Mouse (Mus musculus) A20 (cell line): ENCODE measurements around the gene Aqp6.

ENCODE experiments used
- DNase-seq: peaks from one replicate; pipeline ENCODE4 v3.0.0-alpha.2; 2011; ENCODE audit warnings: low read depth, low spot score

Gene Aqp6

GRCm38 (mm10) chr15:99644776-99645175, 43.6 kb downstream of the Aqp6 start:
- peak; percentile 72 for DNase-seq

- peak; percentile 64 for DNase-seq
Observed at GRCm38 (mm10) chr15:99648326-99648725, 47.1 kb downstream of the Aqp6 start.

- peak; percentile 52 for DNase-seq
Observed at GRCm38 (mm10) chr15:99649067-99649761, 48.0 kb downstream of the Aqp6 start.

GRCm38 (mm10) chr15:99650304-99650703, 49.1 kb downstream of the Aqp6 start:
- no peak for DNase-seq

GRCm38 (mm10) chr15:99651163-99651872, 50.1 kb downstream of the Aqp6 start, which contains the start of gene Racgap1:
Gene Racgap1 (minus strand): TSS chr15:99651656.
- DNase-seq = peak; percentile 97

- no peak for DNase-seq
Observed at GRCm38 (mm10) chr15:99651984-99652872, 51.0 kb downstream of the Aqp6 start.

- DNase-seq = no peak
Observed at GRCm38 (mm10) chr15:99653291-99653690, 52.1 kb downstream of the Aqp6 start.

DNA sequence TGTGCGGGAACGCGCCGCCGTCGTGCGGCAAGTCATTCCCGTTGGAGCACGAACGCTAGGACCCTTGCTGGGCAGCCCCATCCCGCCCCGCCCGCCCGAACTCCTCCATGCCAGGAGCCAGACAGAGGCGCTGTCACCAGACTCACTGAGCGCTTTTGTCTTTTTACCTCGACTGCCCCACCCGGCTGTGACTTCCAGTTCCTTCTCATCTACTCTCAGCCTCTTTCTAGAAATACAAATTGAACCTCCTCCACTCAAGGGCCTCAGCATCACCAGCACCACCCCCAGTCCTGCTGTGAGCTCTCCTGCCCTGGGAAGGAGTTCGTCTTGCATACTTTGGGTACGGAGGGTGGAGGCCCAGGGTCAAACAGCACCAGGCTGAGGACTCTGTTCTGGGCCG, 52.7 kb downstream of the Aqp6 start:
- no peak for DNase-seq
